Mouse (Mus musculus) kidney, adult 10 weeks (tissue): ENCODE results near the gene Supt5. TPM values are rescaled to one million over a fixed set of nuclear protein-coding genes. Genes with fewer than 3 reads are reported as not detected.

Experiments used
- polyA plus RNA-seq: library from polyadenylated mRNA; stranded (reverse); fragments of 350-450 nt; fragmentation: Illumina TruSeq; extraction: RNeasy Lipid Tissue Mini Kit (QIAGEN cat#74804); gene quantifications from one replicate; pipeline ENCODE4 v1.2.3, GENCODE M21; 2014; ENCODE audit warnings: low read depth, low replicate concordance

The Supt5 gene
- 21.8 TPM for polyA plus RNA-seq

DNA sequence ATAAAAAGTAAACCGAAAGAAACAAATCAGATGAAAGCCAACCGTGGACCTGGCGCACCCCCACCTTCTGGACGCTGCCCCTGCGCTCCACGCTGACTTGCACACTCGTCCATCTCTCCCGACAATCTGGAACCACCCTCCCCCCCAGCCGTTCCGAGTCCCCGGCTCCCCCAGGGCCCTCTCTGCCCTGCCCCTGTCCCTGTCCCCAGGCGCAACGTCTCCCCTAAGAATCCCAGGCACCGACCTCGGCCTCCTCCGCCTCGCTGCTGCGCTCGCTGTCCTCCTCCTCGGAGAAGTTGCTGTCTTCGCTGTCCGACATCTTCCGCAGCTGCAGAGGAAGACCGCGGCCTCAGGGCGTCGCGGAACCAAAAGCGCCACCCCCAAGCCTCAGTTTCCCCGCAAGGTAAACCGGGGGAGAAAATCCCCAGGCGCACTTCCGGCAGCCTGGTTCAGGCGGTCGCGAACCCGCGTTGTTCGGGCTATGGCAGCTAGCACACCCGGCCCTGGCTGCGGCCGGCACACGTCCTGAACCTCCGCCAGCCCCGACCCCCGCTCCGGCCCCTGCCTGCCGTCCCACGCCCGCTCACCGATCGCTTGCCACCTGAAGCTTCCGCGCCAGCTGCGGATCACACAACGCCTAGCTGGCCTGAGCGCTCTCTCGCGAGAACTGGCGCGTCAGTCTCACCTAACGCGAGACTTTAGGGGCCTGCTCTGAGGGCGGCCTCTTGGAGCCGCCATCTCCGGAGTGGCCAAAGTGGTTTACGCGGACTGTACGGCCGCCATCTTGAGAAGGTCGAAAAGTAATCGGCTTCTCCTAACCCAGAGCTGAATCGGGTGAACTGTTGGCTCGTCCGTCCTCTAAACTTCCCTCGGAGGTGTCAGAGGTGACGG is at the start of gene Supt5:
Supt5 (minus strand) TSS at position 639 of the 891 bp plus-strand sequence.

DNA sequence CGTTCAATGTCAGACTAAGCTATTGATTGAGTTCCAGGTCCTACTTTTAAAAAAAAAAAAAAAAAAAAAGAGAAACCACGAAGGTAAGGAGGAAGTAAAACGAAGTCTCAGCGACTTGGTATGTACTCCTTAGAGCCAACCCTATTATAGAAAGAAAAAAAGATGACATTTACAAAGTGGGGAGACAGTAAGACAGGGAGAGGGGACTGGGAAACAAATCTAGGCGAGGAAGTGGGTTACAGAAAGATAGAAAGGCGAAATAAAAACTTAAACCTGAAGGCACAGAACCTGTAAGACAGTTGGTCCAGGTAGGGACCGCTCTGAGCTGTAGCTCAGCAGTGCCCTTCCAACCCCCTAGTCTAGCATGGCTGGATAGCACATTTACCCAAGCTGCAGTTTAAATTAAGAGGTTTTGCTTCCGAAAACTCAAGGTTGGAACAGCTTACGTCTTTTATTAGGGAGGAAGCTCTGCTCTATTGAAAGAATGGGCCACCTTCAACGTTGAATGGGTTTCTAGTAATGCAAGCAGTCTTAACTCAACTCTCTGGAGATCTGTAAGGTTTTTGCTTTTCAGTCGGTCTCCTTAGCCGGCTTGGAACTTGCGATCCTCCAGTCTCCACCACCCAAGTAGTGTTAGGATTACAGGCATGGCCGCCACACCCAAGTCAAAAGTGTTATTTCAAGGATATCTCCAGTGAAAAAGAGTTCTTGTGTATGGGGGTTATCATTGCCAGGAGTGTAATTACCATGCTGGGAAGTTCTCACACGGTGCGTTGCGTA is 41.9 kb upstream of the Supt5 start, which contains the start of gene Zfp36:
Zfp36 (minus strand) TSS at position 17 of the 780 bp plus-strand sequence.

DNA sequence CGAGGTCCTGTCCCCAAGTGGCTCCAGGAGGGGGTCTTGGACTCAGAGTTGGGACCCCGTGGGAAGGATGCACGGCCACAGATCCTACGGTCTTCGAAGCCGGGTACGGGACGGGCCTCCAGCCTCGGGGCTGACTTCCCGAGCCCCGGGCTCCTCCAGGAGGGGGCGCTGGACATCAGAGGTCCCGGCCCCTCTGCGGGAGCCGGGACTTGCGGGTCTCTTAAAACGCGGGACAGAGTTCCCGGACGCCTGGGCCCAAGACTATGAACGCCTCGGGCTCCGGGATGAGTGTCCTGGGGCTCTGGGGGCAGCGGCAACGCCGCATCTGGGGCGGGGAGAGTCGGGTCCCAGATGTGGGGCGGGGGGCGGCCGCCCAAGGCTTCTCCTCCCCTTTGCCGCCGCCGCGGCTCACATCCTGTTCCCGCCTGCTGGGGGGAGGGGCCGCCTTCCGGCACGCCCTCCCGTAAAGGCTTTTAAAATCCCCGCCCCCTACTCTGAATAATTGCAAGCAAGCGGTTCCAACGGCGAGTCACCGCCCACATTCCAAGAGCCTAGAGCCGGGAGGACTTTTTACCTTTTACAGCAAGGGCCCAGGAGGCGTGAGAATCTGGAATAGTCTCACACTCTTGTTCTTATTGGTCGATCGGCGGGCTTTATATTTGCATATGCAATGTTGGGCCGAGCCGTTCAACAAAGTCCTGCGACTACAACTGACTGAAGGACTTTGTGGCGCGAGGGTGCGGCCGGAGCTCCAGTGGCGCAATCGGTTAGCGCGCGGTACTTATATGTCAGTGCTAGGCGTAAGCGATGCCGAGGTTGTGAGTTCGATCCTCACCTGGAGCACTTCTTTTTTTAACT is 33.9 kb upstream of the Supt5 start, which contains the start of gene Plekhg2:
Plekhg2 (minus strand) TSS at position 349 of the 858 bp plus-strand sequence.

DNA sequence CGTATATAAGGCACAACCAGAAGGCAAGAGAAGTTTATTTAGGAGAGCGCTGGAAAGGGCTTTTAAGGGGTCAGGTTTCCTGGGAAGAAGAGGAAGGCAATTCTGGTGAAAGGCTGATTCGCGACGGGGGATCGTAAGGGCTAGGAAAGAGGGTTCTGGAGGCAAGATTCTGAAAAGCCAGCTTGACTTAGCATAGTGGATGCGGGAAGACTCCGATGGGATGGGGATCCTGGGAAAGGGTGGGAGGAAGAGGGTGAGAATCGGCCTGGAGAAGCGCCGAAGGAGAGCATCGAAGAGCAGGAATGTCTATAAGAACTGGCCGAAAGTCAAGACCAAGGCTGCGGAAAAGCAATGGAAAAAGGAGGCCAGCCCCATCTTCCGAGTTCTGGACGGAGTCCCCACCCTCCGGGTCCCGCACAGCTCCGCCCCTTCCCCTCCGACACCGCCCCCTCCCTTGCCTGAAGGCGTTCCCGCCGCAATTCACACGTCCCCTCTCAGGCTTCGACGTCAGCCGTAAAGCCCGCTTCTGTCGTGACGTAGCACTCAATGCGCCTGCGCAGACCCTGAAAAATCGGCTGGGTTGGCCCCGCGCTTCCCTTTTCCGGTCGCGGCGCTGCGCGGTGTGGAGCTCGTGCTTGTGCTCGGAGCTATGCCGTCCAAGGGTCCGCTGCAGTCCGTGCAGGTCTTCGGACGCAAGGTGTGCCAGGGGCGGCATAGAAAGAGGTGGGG is 11.8 kb upstream of the Supt5 start, which contains the start of gene Rps16:
Rps16 (plus strand) TSS at position 498 of the 729 bp plus-strand sequence.

DNA sequence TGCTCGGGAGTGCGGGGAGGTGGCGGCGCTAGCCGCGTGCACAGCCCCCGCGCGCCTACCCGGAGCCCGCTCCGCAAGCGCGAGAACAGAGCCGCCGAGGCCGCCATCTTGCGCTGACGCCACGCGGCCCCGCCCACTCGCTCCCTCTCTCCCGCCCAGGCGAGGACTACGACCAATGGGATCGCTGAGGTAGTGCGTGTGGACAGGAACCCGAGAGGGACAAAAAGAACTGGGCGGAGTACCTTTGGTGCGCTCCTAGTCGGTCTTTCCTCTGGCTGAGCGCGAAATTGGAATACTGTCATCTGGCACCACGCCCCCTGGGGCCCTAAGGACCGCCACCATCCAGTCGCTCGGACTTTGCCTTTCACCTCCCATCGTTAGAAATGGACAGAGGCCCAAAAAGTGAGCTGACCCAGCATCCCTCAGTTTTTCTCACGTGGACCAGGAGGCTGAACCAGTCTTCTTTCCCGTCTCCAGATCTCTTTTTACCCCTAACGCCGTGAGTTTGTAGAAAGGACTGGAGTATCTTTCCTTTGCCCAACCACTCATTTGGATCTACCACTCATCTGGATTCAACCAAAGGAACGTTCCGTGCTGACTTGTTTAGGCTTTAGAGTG is 26.5 kb downstream of the Supt5 start, which contains the start of gene Timm50:
Timm50 (minus strand) TSS at position 147 of the 618 bp plus-strand sequence.

DNA sequence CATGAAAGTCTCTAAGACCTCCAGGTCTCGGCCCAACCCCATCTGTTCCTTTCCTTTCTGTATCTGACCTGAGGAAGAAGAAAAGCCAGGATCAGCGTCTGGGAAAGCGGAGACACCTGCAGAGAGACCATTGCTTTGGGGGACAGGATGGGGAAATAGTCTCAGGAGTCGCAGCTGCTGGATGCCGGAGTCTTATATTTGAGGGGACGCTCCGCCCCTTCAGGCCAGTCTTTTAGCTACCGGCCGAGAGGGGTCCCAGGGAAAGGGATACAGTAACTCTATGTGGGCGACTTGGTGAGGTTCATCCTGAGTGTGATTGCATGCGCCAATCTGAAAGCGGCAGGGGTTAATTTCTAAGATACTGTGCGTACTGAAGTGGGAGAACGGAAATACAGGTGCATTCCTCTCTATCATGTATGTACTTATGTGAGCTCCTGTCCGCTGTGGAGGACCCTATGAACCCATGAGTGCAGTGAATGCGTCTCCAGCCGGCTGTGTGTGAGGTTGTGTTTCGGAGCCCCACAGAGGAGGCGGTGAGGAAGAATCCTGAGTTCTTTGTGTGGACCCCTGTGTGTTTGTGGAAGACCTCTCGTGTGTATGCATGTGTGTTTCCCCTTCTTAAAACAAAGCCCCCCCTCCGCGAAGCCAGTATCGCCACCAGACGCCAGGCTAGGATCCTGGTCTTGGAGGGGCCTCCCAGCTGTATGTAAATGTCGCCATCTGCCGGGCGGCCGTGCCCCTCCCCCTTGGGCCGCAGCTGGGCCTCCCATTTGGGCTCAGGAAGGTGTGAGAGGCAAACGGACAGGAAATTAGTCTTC is 36.7 kb downstream of the Supt5 start, which contains the start of gene Dll3:
Dll3 (minus strand) TSS at position 623 of the 818 bp plus-strand sequence.

DNA sequence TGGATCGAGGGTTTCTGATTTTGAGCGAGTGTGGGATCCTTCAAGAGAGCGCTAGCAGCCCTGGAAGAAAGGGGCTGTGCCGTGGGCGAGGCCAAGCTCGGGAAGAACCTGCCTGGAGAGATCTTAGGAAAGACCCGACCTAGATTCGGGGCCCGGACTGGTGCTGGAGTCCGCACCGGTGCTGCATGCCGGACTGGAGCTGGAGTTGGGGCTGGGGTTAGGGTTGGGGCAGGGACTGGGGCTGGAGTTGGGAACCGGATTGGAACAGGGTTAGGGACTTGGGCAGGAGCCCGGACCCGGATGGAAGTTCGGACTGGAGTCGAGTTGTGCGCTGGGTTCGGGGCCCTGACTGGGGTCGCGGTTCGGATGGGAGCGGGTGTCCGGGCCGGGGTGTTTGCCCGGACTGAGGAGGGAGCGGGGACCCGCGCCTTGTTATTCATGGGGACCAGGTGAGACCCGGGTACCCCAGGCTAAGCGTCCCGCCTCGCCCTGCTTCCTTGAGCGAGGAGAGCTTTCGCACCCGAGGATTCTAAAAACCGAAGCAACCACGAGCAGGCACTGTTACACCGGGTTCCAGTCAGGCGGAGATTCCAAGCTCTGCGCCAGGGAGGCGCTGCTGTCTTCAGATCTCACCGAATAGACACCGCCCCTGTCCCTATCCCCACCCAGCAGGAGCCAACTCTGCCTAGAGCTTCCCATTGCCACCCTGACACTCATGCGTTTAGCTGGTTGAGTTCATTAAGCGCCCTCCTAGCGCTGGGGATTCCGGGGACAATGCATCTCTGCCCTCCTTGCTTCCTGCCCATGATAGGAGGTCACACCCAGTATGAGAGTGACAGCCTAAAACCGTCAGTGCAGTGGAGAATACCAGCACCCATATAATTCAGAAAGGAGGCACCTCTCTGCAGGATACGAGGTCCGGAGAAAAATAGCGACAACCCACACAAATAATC is 47.6 kb downstream of the Supt5 start, which contains the start of gene Selenov:
Selenov (minus strand) TSS at position 549 of the 953 bp plus-strand sequence.

DNA sequence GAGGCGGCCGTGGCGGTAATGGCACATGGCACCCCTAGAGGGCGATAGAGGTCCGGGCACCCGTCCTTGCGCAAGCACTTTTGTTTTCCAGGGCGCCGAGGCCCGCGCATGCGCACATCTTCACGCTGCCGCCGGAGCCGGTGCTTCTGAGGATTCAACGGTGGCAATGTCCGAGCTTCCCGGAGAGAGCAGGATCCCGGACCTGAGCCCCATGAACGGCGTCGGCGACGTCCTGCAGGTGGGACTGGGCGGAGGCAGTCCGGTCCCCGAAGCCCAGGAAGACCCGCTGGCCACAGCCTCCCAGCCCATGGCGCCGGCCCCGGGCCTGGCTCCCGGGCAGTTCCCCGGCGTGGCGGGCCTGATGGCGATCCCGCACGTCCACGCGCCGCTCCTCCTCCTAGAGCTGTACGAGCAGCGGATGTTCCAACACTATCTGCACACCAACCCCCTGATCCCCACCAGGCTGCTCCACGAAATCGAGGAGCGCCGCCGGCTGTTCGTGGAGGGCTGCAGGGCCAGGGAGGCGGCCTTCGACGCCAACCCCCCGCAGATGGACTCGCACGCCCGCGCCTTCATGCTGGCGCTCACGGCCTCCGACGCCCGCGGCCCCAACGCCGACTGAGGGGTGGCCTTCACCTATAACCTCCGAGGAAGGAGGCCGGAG is 60.8 kb downstream of the Supt5 start, which contains the start of gene Eid2b:
Eid2b (plus strand) TSS at position 125 of the 664 bp plus-strand sequence.

DNA sequence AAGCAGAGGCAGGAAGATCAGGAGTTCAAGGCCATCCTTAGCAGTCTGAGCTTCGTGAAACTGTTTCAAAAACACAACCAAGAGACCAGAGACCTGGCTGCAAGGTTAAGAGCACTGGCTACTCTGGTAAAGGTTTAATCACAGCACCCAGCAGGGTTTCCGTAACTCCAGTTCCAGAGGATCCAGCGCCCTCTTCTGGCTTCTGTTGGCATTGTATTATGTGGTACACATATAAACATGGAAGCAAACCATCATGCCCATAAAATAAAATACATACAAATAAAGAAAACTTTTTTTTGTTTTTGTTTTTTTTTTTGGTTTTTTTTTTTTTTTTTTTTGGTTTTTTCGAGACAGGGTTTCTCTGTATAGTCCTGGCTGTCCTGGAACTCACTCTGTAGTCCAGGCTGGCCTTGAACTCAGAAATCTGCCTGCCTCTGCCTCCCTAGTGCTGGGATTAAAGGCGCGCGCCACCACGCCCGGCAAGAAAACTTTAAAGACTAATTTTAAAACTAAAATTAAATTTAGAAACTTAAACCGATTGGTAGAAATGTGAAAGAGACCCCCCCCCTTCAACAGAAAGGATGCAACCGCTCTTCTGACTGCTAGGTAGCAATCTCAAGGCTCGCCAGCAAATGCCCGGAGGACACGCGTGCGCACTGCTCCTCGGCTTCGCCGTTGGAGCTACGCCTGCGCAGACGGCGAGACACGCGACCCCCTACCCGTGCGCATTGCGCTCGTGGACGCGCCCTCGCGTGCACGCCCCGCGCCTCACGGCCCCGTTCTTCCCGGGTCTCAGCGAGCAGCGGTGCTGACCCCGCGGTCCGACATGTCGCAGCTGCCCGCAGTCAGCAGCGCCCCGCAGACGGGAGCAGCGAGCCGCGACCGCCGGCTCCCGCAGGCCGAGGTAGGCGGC is 71.2 kb downstream of the Supt5 start, which contains the start of gene Eid2:
Eid2 (plus strand) TSS at position 753 of the 913 bp plus-strand sequence.

Other genes with a start within 250 kb of the Supt5 start
- gene 9530053A07Rik, start 209.3 kb downstream of the Supt5 start, polyA plus RNA-seq = not detected
- 8.0 TPM for gene Fbl, start 169.0 kb downstream of the Supt5 start, polyA plus RNA-seq
- gene Dyrk1b, start 159.3 kb downstream of the Supt5 start, polyA plus RNA-seq = 0.36 TPM
- 8.1 TPM for gene Eid2, start 70.9 kb downstream of the Supt5 start, polyA plus RNA-seq
- gene Eid2b, start 61.0 kb downstream of the Supt5 start, polyA plus RNA-seq = 15.5 TPM
- gene Selenov, start 47.6 kb downstream of the Supt5 start, polyA plus RNA-seq = not detected
- not detected for gene Dll3, start 36.5 kb downstream of the Supt5 start, polyA plus RNA-seq
- 9.1 TPM for gene Timm50, start 26.7 kb downstream of the Supt5 start, polyA plus RNA-seq
- 90.5 TPM for gene Rps16, start 11.9 kb upstream of the Supt5 start, polyA plus RNA-seq
- 0.69 TPM for gene Plekhg2, start 33.9 kb upstream of the Supt5 start, polyA plus RNA-seq
- gene Zfp36, start 41.5 kb upstream of the Supt5 start, polyA plus RNA-seq = 31.6 TPM
- 1.8 TPM for gene Med29, start 54.0 kb upstream of the Supt5 start, polyA plus RNA-seq
- gene Paf1, start 54.2 kb upstream of the Supt5 start, polyA plus RNA-seq = 45.1 TPM
- gene Gmfg, start 98.7 kb upstream of the Supt5 start, polyA plus RNA-seq = 5.2 TPM
- 0.12 TPM for gene Lrfn1, start 113.2 kb upstream of the Supt5 start, polyA plus RNA-seq
- not detected for gene Ifnl2, start 171.7 kb upstream of the Supt5 start, polyA plus RNA-seq
- not detected for gene Ifnl3, start 184.1 kb upstream of the Supt5 start, polyA plus RNA-seq
- not detected for gene Sycn, start 202.1 kb upstream of the Supt5 start, polyA plus RNA-seq
- gene Nccrp1, start 208.5 kb upstream of the Supt5 start, polyA plus RNA-seq = 0.49 TPM